Mouse (Mus musculus) T-helper 1 cell (primary cell): ENCODE data around the gene Ccdc187.

Experiments used
- in situ Hi-C: fragments of 300-600 bp; cut with MboI, MseI; formaldehyde crosslinking; loops from one replicate; pipeline ENCODE4 v1.15.1; 2025; ENCODE audit warnings: high pct_unique_total_duplicates

Ccdc187 gene

GRCm38 (mm10) chr2:26316576-26317246 lies 22.4 kb upstream of the Ccdc187 start:
- in situ Hi-C loops = no loop called here

GRCm38 (mm10) chr2:26315925-26316311 lies 21.6 kb upstream of the Ccdc187 start:
- in situ Hi-C loops = no loop called here

GRCm38 (mm10) chr2:26315072-26315924 lies 20.9 kb upstream of the Ccdc187 start, which contains the start of gene Gpsm1:
TSS of gene Gpsm1 (plus strand) at chr2:26315515.
- in situ Hi-C loops = no loop called here

GRCm38 (mm10) chr2:26314281-26315071 lies 20.1 kb upstream of the Ccdc187 start:
- in situ Hi-C loops = no loop called here

GRCm38 (mm10) chr2:26313394-26313793 lies 19.0 kb upstream of the Ccdc187 start:
- in situ Hi-C loops = no loop called here

- in situ Hi-C loops = no loop called here
Observed at GRCm38 (mm10) chr2:26312812-26313211, 18.5 kb upstream of the Ccdc187 start.

GRCm38 (mm10) chr2:26311936-26312335 lies 17.6 kb upstream of the Ccdc187 start:
- in situ Hi-C loops = no loop called here

GRCm38 (mm10) chr2:26309739-26310138 lies 15.4 kb upstream of the Ccdc187 start:
- in situ Hi-C loops = no loop called here

- in situ Hi-C loops = no loop called here
Observed at GRCm38 (mm10) chr2:26306702-26307101, 12.3 kb upstream of the Ccdc187 start.

GRCm38 (mm10) chr2:26305555-26305954 lies 11.2 kb upstream of the Ccdc187 start:
- in situ Hi-C loops = no loop called here

GRCm38 (mm10) chr2:26304711-26305110 lies 10.4 kb upstream of the Ccdc187 start:
- in situ Hi-C loops = no loop called here

- in situ Hi-C loops = no loop called here
Observed at GRCm38 (mm10) chr2:26302005-26302503, 7.7 kb upstream of the Ccdc187 start.

- in situ Hi-C loops = no loop called here
Observed at GRCm38 (mm10) chr2:26300808-26301174, 6.4 kb upstream of the Ccdc187 start.

- in situ Hi-C loops = no loop called here
Observed at GRCm38 (mm10) chr2:26300161-26300807, 5.9 kb upstream of the Ccdc187 start.

- in situ Hi-C loops = loop anchor here (10.0 kb wide), 1 partner anchor 1795 kb away; no protein-coding TSS in a partner anchor
Observed at GRCm38 (mm10) chr2:26299336-26299735, 5.0 kb upstream of the Ccdc187 start.

GRCm38 (mm10) chr2:26298856-26299230 lies 4.5 kb upstream of the Ccdc187 start:
- in situ Hi-C loops = loop anchor here (10.0 kb wide), 1 partner anchor 1794 kb away; no protein-coding TSS in a partner anchor

- in situ Hi-C loops = loop anchor here (10.0 kb wide), 1 partner anchor 1794 kb away; no protein-coding TSS in a partner anchor
Observed at GRCm38 (mm10) chr2:26298208-26298855, 4.0 kb upstream of the Ccdc187 start.

GRCm38 (mm10) chr2:26296606-26297195 lies 2.3 kb upstream of the Ccdc187 start:
- in situ Hi-C loops = loop anchor here (10.0 kb wide), 1 partner anchor 1792 kb away; no protein-coding TSS in a partner anchor

GRCm38 (mm10) chr2:26290133-26290532 lies 4.2 kb downstream of the Ccdc187 start:
- in situ Hi-C loops = loop anchor here (10.0 kb wide), 1 partner anchor 1785 kb away; no protein-coding TSS in a partner anchor

- in situ Hi-C loops = no loop called here
Observed at GRCm38 (mm10) chr2:26286391-26286790, 8.0 kb downstream of the Ccdc187 start.
